Mouse (Mus musculus) thymus, adult 2 months (tissue): ENCODE results near the gene Sema5b.

Experiments
- CTCF ChIP-seq: fragments of 200-500 bp; IDR thresholded peaks from 2 replicates; pipeline ENCODE4 v1.5.1; 2012; ENCODE audit warnings: mild to moderate bottlenecking, control low read depth, low read length, moderate library complexity, borderline replicate concordance; ENCODE audit not compliant: control insufficient read depth, poor library complexity, insufficient read depth; ENCODE audit errors: extremely low read depth
- POLR2A ChIP-seq: fragments of 200-500 bp; IDR thresholded peaks from 2 replicates; pipeline ENCODE4 v1.6.1; 2012; ENCODE audit warnings: mild to moderate bottlenecking, low read length, control low read depth, moderate library complexity; ENCODE audit not compliant: control insufficient read depth, poor library complexity, insufficient read depth; ENCODE audit errors: extremely low read depth

DNA sequence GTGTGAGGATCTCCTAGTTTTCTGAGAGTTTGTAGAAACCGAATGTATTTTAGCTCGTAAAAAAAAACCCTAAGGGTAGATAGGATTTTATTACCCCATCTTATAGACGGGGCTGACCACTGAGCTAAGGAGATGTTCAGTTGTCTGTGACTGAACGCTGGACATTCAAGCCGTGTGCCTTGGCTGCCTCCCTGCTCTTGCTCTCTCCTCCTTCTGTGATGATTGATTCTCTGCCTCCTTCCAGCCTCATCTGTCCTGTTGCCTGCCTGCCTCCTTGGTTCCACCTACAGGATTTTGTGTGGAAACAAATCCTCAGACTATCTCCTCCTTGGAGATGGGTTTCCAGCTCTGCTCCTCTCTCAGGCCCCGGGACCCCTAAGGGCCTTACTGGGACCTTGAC lies 16.1 kb downstream of the Sema5b start:
- no peak for TF ChIP-seq CTCF
- no peak for TF ChIP-seq POLR2A
